Mouse (Mus musculus): ENCODE data around the gene Alkbh6.

GRCm38 (mm10) chr7:30321539-30322284 is 13.2 kb downstream of the Alkbh6 start, which contains the start of gene E130208F15Rik:
- no peak for TF ChIP-seq TAL1 (IDR thresholded peaks at IDR 0.05; ENCODE audit: low read length)
- no peak for TF ChIP-seq GATA1 (IDR thresholded peaks at IDR 0.05; ENCODE audit: low read length)

Measured in erythroblast, embryonic 14.5 days (primary cell).